ENCODE assay signal across 15 mouse cellular contexts in genomic region chr10:37190092-37190491, GRCm38 (mm10). TPM values are rescaled to one million over a fixed set of nuclear protein-coding genes. Genes with fewer than 3 reads are reported as not detected.
DNase-seq lines count a peak whose midpoint lies in the region; ATAC-seq lines count a peak whose summit lies in the region.
"Had no signal": no experiment of that assay in that cellular context is flagged by ENCODE, and none has a peak within 500 bp of the region (broad histone marks: within the 10 kb centered on the region; RNA-seq: fewer than 3 reads in every experiment).

No protein-coding gene starts in this region.

- H3K4me1 ChIP-seq in heart, embryonic 15.5 days (replicated peaks), result no peaks in the 10 kb centered on the region
- no peaks in the 10 kb centered on the region for H3K4me1 ChIP-seq in midbrain, embryonic 15.5 days
- H3K4me1 ChIP-seq: hindbrain, embryonic 12.5 days had no signal

- H3K9me3 ChIP-seq in heart, embryonic 15.5 days (replicated peaks), result no peaks in the 10 kb centered on the region
- no peaks in the 10 kb centered on the region for H3K9me3 ChIP-seq in midbrain, embryonic 15.5 days
- H3K9me3 ChIP-seq: hindbrain, embryonic 12.5 days; liver, embryonic 15.5 days had no signal

- ATAC-seq in heart, embryonic 15.5 days (replicated peaks; ENCODE audit: insufficient number of reproducible peaks, insufficient read depth, low FRiP score, low read depth), result no peak
- ATAC-seq in midbrain, embryonic 15.5 days (replicated peaks), result no peak
- ATAC-seq: forebrain, embryonic 16.5 days; Patski had no signal

- H3K4me3 ChIP-seq in heart, embryonic 15.5 days, result no peak overlapping the region
- no peak overlapping the region for H3K4me3 ChIP-seq in midbrain, embryonic 15.5 days
- H3K4me3 ChIP-seq: hindbrain, embryonic 12.5 days; liver, embryonic 15.5 days; myocyte had no signal

- peak overlapping the region; percentile 34; the same call in 1 of the 2 replicates for H3K27ac ChIP-seq in heart, embryonic 15.5 days
- H3K27ac ChIP-seq in midbrain, embryonic 15.5 days, result no peak overlapping the region
- H3K27ac ChIP-seq: hindbrain, embryonic 12.5 days; liver, embryonic 15.5 days had no signal

- no peaks in the 10 kb centered on the region for H3K36me3 ChIP-seq in heart, embryonic 15.5 days
- H3K36me3 ChIP-seq in midbrain, embryonic 15.5 days (replicated peaks), result no peaks in the 10 kb centered on the region
- H3K36me3 ChIP-seq: hindbrain, embryonic 12.5 days; liver, embryonic 15.5 days had no signal

- no peak for DNase-seq in heart, postnatal 25 days (ENCODE audit: low spot score)
- DNase-seq in spleen, adult 12 weeks (ENCODE audit: low spot score), result peak; percentile 1
- DNase-seq in spleen, postnatal 10 days (ENCODE audit: low spot score in 2 of 2), result no peak
- peak; percentile 20 for DNase-seq in c-Kit-positive CD71-negative TER-119-negative erythroid progenitor cells, embryonic 14.5 days (ENCODE audit: low read depth)
- peak; percentile 59 to 66 for DNase-seq in spleen, postnatal 36 days (ENCODE audit: low spot score in 2 of 2)
- DNase-seq in right cerebral cortex, adult 2 months (ENCODE audit: low spot score in 2 of 2), result no peak
- DNase-seq: gastrocnemius, postnatal 25 days; kidney, adult 11 months had no signal

- no peak overlapping the region for H3K4me2 ChIP-seq in heart, embryonic 15.5 days
- H3K4me2 ChIP-seq in midbrain, embryonic 15.5 days, result no peak overlapping the region
- H3K4me2 ChIP-seq: hindbrain, embryonic 12.5 days; liver, embryonic 15.5 days had no signal

- H3K27me3 ChIP-seq in heart, embryonic 15.5 days, result no peaks in the 10 kb centered on the region
- H3K27me3 ChIP-seq in midbrain, embryonic 15.5 days (replicated peaks), result no peaks in the 10 kb centered on the region
- H3K27me3 ChIP-seq: hindbrain, embryonic 12.5 days; liver, embryonic 15.5 days; Patski had no signal

- H3K9ac ChIP-seq in heart, embryonic 15.5 days, result no peak overlapping the region
- no peak overlapping the region for H3K9ac ChIP-seq in midbrain, embryonic 15.5 days
- H3K9ac ChIP-seq: hindbrain, embryonic 12.5 days; liver, embryonic 15.5 days had no signal

- intact Hi-C loops in heart, postnatal 25 days (cut with DNase I), result no loop called here

- WGBS in heart, embryonic 15.5 days, result 58% methylated on average over 6 of the region's 6 CpGs
- WGBS in midbrain, embryonic 15.5 days, result 88% methylated on average over 6 of the region's 6 CpGs

RNA-seq across cellular contexts. Expression of gene Marcks, which starts 51.4 kb away (rescaled TPM):
- polyA plus RNA-seq in heart, embryonic 15.5 days (2015; fragmentation: Nextera tagmentation; extraction: Ambion mirVana), result 51.7 and 54.6 TPM in 2 replicates
- total RNA-seq in heart, postnatal 25 days (2021), result 10 to 100 TPM; 47.8 to 49.3 TPM
- polyA plus RNA-seq in midbrain, embryonic 15.5 days (2015; fragmentation: Nextera tagmentation; extraction: Ambion mirVana), result 203 and 208 TPM in 2 replicates

Comparison
In these comparisons a context has a peak if more than half of its experiments do, and no peak if none do; other contexts are left out.
1. DNase-seq: peak in spleen, adult 12 weeks (single experiment), c-Kit-positive CD71-negative TER-119-negative erythroid progenitor cells, embryonic 14.5 days (single experiment) and spleen, postnatal 36 days (2 of 2); none in heart, postnatal 25 days (single experiment), spleen, postnatal 10 days (0 of 2) and right cerebral cortex, adult 2 months (0 of 2).